Mouse (Mus musculus): ENCODE results near the gene Myo1d. TPM values are rescaled to one million over a fixed set of nuclear protein-coding genes. Genes with fewer than 3 reads are reported as not detected.

Myo1d gene
- polyA plus RNA-seq, 2 experiments, result 3.3 to 7.5 TPM

GRCm38 (mm10) chr11:80585761-80586160 is 194.1 kb downstream of the Myo1d start:
- ATAC-seq (ENCODE audit: insufficient read depth), result no peak
- no peak overlapping the region for H3K4me3 ChIP-seq (ENCODE audit: insufficient read depth in 1 of 2, low read depth in 2 of 2, low read length in 2 of 2)

DNA sequence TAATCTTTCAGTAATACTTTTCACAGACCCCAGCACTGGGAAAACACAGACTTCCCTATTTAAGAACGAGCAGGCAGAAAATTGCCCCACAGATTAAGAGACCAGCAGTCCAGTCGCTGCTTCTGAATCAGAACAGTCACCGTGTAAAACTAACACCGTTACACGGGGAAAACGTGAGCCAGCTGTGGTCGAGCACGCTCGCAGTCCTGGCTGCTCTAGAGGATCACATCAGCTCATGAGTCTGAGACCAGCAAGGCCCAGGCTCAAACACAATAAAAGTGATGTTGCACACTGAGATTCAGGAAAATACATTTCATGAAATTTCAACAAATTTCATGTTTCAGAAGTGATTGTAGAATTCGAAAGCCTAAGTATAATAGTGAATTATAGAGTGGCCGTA is 194.6 kb downstream of the Myo1d start:
- no peak for ATAC-seq (ENCODE audit: insufficient read depth)
- no peak for TF ChIP-seq CTCF (IDR thresholded peaks at IDR 0.05; ENCODE audit: low read depth)
- TF ChIP-seq EP300 (IDR thresholded peaks at IDR 0.05; ENCODE audit: low read depth), result no peak
- Histone ChIP-seq H3K4me2 (ENCODE audit: low read depth) (no peak overlapping the region), H3K9ac (replicated peaks) (no peak overlapping the region), H3K27me3 (ENCODE audit: control insufficient read depth, insufficient read depth, low read length) (no peaks in the 10 kb centered on the region), H3K4me1 (replicated peaks; ENCODE audit: control insufficient read depth in 2 of 2, insufficient read depth in 2 of 2, low read length in 1 of 2) (no peaks in the 10 kb centered on the region), H3K4me3 (ENCODE audit: insufficient read depth in 1 of 2, low read depth in 2 of 2, low read length in 2 of 2) (no peak overlapping the region), H3K9me3 (ENCODE audit: control insufficient read depth, low read length) (no peaks in the 10 kb centered on the region), H3K36me3 (replicated peaks; ENCODE audit: control insufficient read depth, insufficient read depth, low read depth) (no peaks in the 10 kb centered on the region), H3K27ac (no peak overlapping the region)
- no peak for DNase-seq (ENCODE audit: low read depth in 3 of 3, low spot score in 3 of 3)
- WGBS (ENCODE audit: insufficient replicate concordance), result 62% methylated on average over 11 of the region's 11 CpGs

More at GRCm38 (mm10) chr11:80585761-80586160, 194.1 kb downstream of the Myo1d start:
- Histone ChIP-seq H3K27me3 (ENCODE audit: control insufficient read depth, insufficient read depth, low read length) (no peaks in the 10 kb centered on the region), H3K9me3 (ENCODE audit: control insufficient read depth, low read length) (no peaks in the 10 kb centered on the region), H3K9ac (replicated peaks) (no peak overlapping the region), H3K36me3 (replicated peaks; ENCODE audit: control insufficient read depth, insufficient read depth, low read depth) (no peaks in the 10 kb centered on the region), H3K4me2 (ENCODE audit: low read depth) (no peak overlapping the region), H3K27ac (no peak overlapping the region), H3K4me1 (replicated peaks; ENCODE audit: control insufficient read depth in 2 of 2, insufficient read depth in 2 of 2, low read length in 1 of 2) (no peaks in the 10 kb centered on the region)
- DNase-seq (ENCODE audit: low read depth in 3 of 3, low spot score in 3 of 3), result no peak
- TF ChIP-seq CTCF (IDR thresholded peaks at IDR 0.05; ENCODE audit: low read depth) (no peak), EP300 (IDR thresholded peaks at IDR 0.05; ENCODE audit: low read depth) (no peak)

DNA sequence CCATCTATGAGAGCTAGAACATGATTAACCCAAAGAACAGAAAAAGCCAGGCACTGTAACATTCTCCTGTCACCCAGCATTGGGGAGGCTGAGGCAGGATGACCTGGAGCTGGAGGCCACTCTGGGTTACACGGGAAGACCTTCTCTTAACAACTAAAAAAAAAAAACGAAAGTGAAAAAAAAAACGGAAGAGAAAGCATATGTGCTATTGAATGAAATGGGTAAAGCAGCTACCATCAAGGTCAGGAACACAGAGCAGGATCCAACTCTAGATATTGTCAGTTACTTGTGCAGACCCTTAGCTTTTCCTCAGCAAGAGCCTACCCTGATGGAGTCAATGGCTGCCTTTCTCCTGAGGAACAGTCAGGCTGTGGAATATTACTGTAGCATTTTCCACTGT is 199.3 kb downstream of the Myo1d start:
- TF ChIP-seq EP300 (IDR thresholded peaks at IDR 0.05; ENCODE audit: low read depth), result no peak
- TF ChIP-seq CTCF (IDR thresholded peaks at IDR 0.05; ENCODE audit: low read depth), result no peak
- no peak overlapping the region for H3K27ac ChIP-seq
- WGBS (ENCODE audit: insufficient replicate concordance), result 54% methylated on average over 3 of the region's 3 CpGs
- no peak for ATAC-seq (ENCODE audit: insufficient read depth)
- H3K9me3 ChIP-seq (ENCODE audit: control insufficient read depth, low read length), result no peaks in the 10 kb centered on the region
- H3K36me3 ChIP-seq (replicated peaks; ENCODE audit: control insufficient read depth, insufficient read depth, low read depth), result no peaks in the 10 kb centered on the region
- no peaks in the 10 kb centered on the region for H3K27me3 ChIP-seq (ENCODE audit: control insufficient read depth, insufficient read depth, low read length)
- no peaks in the 10 kb centered on the region for H3K4me1 ChIP-seq (replicated peaks; ENCODE audit: control insufficient read depth in 2 of 2, insufficient read depth in 2 of 2, low read length in 1 of 2)
- no peak overlapping the region for H3K4me2 ChIP-seq (ENCODE audit: low read depth)
- H3K4me3 ChIP-seq (ENCODE audit: insufficient read depth in 1 of 2, low read depth in 2 of 2, low read length in 2 of 2), result no peak overlapping the region
- no peak overlapping the region for H3K9ac ChIP-seq (replicated peaks)
- no peak for DNase-seq (ENCODE audit: low read depth in 3 of 3, low spot score in 3 of 3)

GRCm38 (mm10) chr11:80577747-80578640 is 201.8 kb downstream of the Myo1d start:
- H3K27ac ChIP-seq, result no peak overlapping the region
- 43% methylated on average over 14 of the region's 14 CpGs for WGBS (ENCODE audit: insufficient replicate concordance)
- H3K27me3 ChIP-seq (ENCODE audit: control insufficient read depth, insufficient read depth, low read length), result no peaks in the 10 kb centered on the region
- ATAC-seq (ENCODE audit: insufficient read depth) (no peak), DNase-seq (ENCODE audit: low read depth in 3 of 3, low spot score in 3 of 3) (no peak)
- no peak for TF ChIP-seq CTCF (IDR thresholded peaks at IDR 0.05; ENCODE audit: low read depth)
- TF ChIP-seq EP300 (IDR thresholded peaks at IDR 0.05; ENCODE audit: low read depth), result no peak
- H3K9me3 ChIP-seq (ENCODE audit: control insufficient read depth, low read length), result no peaks in the 10 kb centered on the region
- no peaks in the 10 kb centered on the region for H3K4me1 ChIP-seq (replicated peaks; ENCODE audit: control insufficient read depth in 2 of 2, insufficient read depth in 2 of 2, low read length in 1 of 2)
- no peaks in the 10 kb centered on the region for H3K36me3 ChIP-seq (replicated peaks; ENCODE audit: control insufficient read depth, insufficient read depth, low read depth)
- H3K4me2 ChIP-seq (ENCODE audit: low read depth), result no peak overlapping the region
- H3K9ac ChIP-seq (replicated peaks), result no peak overlapping the region
- no peak overlapping the region for H3K4me3 ChIP-seq (ENCODE audit: insufficient read depth in 1 of 2, low read depth in 2 of 2, low read length in 2 of 2)

DNA sequence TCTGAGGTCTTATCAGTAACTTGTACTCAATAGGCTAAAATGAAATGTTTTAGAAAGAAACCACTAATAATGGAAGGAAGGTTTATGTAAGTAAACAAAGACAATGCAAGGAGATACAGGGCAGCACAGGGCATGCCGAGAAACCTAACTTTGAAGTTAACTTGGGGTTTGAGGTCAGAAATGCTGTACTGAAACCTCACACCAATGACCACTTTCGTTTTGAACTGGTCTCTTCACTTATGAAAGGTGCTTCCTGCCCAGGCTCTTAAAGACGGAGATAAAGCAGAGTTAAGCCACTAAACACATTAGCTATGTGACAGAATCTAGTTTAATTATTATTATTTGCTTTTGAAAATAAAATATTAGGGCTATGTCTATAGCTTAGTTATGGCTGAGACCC is 204.0 kb downstream of the Myo1d start:
- WGBS (ENCODE audit: insufficient replicate concordance), result 39% methylated on average over 3 of the region's 3 CpGs
- no peaks in the 10 kb centered on the region for H3K36me3 ChIP-seq (replicated peaks; ENCODE audit: control insufficient read depth, insufficient read depth, low read depth)
- H3K4me2 ChIP-seq (ENCODE audit: low read depth), result no peak overlapping the region

More for the DNA sequence above, 204.0 kb downstream of the Myo1d start:
- Histone ChIP-seq H3K9ac (replicated peaks) (no peak overlapping the region), H3K27ac (no peak overlapping the region), H3K4me3 (ENCODE audit: insufficient read depth in 1 of 2, low read depth in 2 of 2, low read length in 2 of 2) (no peak overlapping the region), H3K4me1 (replicated peaks; ENCODE audit: control insufficient read depth in 2 of 2, insufficient read depth in 2 of 2, low read length in 1 of 2) (no peaks in the 10 kb centered on the region), H3K9me3 (ENCODE audit: control insufficient read depth, low read length) (no peaks in the 10 kb centered on the region), H3K27me3 (ENCODE audit: control insufficient read depth, insufficient read depth, low read length) (no peaks in the 10 kb centered on the region)
- ATAC-seq (ENCODE audit: insufficient read depth) (no peak), DNase-seq (ENCODE audit: low read depth in 3 of 3, low spot score in 3 of 3) (no peak)
- TF ChIP-seq EP300 (IDR thresholded peaks at IDR 0.05; ENCODE audit: low read depth), result no peak
- TF ChIP-seq CTCF (IDR thresholded peaks at IDR 0.05; ENCODE audit: low read depth), result no peak

All from liver, embryonic 14.5 days (tissue).